Mouse (Mus musculus) spleen, embryonic (tissue): ENCODE data around the gene Myo10.

Source experiments
- CTCF ChIA-PET: fragments of 350-600 bp; sonication (Branson Sonifier 250); formaldehyde crosslinking; loops from one replicate; lab custom pipeline; 2022; lab: Charles Lee

Gene Myo10

GRCm38 (mm10) chr15:25794123-25794522 is 171.8 kb downstream of the Myo10 start:
- CTCF ChIA-PET, result interaction anchor here (0.8 kb wide), 1 partner anchor 54 kb away, joined by 4 read pairs; no protein-coding TSS in a partner anchor

DNA sequence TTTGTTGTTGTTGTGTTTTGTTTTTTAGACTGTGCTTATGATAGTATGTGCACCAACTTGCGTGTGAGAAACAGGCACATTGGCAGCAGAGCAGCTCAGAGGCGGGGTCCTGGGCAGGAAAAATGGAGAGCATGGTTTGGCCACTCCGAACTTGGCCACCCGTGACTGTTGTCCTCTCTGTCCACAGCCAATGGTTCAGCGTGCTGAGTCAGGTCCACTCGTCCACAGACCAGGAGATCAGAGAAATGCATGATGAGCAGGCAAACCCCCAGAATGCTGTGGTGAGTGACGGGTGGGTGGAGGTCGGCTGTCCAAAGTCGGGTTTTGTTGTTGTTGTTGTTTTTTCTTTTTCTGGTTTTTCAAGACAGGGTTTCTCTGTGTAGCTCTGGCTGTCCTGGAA is 173.2 kb downstream of the Myo10 start:
- CTCF ChIA-PET, result no interaction called here

GRCm38 (mm10) chr15:25796353-25796752 is 174.0 kb downstream of the Myo10 start:
- CTCF ChIA-PET, result no interaction called here

DNA sequence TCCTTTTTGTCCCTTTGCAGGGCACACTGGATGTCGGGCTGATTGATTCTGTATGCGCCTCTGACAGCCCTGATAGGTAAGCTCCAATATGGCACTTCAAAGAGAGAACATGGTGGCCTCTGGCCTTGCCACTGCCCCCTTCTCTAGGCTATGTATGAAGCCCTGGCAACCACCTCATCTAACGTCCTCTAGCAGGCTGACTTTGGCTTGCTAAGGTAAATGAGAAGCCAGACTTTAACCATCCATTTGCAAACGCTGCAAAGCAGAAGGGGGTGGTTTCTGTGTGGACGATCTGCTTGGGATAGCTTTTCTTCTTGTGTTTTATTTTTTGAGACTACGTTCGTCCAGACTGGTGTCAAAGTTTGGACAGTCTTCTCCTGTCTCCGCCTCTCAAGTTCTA is 174.9 kb downstream of the Myo10 start:
- CTCF ChIA-PET, result interaction anchor here (0.5 kb wide), 1 partner anchor 17 kb away, joined by 3 read pairs; no protein-coding TSS in a partner anchor

GRCm38 (mm10) chr15:25797888-25798287 is 175.6 kb downstream of the Myo10 start:
- CTCF ChIA-PET, result interaction anchor here (0.5 kb wide), 1 partner anchor 16 kb away, joined by 3 read pairs; no protein-coding TSS in a partner anchor

- CTCF ChIA-PET, result no interaction called here
Observed at GRCm38 (mm10) chr15:25801726-25802125, 179.4 kb downstream of the Myo10 start.

- CTCF ChIA-PET, result no interaction called here
Observed at GRCm38 (mm10) chr15:25802194-25802593, 179.9 kb downstream of the Myo10 start.

- CTCF ChIA-PET, result no interaction called here
Observed at GRCm38 (mm10) chr15:25803111-25803510, 180.8 kb downstream of the Myo10 start.

DNA sequence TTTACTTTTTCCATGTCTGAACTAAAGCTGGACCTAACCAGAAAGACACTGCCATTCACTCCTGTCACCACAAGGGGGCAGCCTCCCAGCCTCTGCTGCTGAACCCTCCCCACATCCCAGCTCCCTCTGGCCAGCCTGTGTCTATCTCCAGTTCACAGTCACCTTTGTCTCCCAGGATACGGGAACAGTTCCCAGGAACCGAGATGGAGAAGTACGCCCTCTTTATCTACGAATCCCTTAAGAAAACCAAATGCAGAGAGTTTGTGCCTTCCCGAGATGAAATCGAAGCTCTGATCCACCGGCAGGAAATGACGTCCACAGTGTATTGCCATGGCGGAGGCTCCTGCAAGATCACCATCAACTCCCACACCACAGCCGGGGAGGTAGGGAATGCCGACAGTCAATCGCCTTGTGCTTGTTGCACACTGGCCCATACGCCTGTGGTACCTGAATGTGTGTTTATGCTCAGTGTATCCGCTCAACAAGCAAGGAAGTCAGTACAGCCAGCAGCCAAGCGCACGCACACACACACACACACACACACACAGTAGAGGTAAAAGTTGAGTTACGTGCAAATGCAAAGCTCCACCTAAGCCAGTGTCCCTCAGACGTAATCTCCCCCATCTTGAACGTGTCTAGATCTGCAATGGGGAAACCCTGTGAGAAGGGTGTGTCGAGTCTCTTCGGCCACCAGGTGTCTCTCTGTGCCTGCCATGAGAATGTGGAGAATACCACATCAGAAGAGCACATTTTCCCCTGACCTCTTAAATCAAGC is 183.2 kb downstream of the Myo10 start:
- CTCF ChIA-PET, result interaction anchor here (0.7 to 1.2 kb wide), 8 partner anchors 35 to 189 kb away, joined by 3 to 4 read pairs (median 3); no protein-coding TSS in a partner anchor

- CTCF ChIA-PET, result interaction anchor here (0.7 to 1.2 kb wide), 7 partner anchors 34 to 189 kb away, joined by 3 to 4 read pairs (median 3); no protein-coding TSS in a partner anchor
Observed at GRCm38 (mm10) chr15:25806363-25806762, 184.0 kb downstream of the Myo10 start.

DNA sequence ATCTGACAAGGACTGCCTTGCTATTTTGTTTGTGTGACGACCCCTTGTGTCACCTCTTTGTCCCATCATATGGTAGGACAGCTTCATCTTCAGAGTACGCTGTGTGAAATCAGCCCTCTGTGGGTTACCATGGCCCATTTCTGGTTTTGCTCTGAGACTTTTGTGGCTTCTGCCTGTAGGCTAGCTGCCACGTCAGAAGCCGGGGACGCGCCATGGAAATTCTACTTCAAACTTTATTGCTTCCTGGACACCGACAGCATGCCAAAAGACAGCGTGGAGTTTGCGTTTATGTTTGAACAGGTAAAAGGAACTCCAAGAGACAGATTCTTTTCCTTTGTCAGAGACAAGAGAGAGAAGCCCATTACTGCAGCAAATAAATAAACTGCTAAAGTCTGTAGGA is 184.6 kb downstream of the Myo10 start:
- CTCF ChIA-PET, result interaction anchor here (0.7 to 1.2 kb wide), 4 partner anchors 53 to 188 kb away, joined by 3 read pairs; no protein-coding TSS in a partner anchor

DNA sequence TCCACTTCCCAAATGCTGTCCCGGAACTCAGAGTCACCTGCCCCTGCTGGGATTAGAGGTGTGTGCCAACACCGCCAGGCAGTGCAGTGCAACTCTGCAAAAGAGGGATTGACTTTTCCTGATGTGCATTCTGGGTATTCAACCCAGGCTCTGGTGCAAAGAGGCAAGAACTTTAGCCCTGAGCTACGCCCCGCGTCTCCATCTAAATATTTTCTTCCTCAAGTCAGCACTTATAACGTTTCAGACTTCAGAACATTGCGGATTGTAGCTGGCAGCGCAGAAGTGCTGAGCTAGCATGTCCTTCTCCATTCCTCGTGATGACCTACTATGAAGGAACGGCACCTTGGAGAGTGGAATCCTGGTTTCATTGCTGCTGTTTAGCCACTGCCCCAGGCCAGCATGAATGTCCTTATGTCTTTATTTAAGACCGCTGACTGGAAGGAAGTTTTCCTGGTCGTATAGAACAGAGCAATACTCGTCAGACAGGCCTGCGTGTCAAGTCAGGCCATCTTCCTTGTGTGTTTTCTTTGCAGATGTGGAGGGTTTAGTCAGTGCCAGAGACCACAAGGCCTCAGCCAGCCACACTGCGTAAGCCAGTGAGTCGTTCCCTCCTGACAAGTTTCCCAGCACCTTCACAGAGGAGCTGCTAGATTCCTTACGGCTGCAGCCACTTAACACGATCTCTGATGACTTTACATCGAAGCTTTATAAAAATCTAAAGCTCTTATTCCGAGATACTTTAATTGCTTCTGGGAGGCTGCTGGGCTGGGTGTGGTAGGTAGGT is 186.5 kb downstream of the Myo10 start:
- CTCF ChIA-PET, result interaction anchor here (0.6 kb wide), 2 partner anchors 79 to 110 kb away, joined by 3 to 5 read pairs; no protein-coding TSS in a partner anchor

- CTCF ChIA-PET, result interaction anchor here (0.6 kb wide), 2 partner anchors 78 to 111 kb away, joined by 3 to 5 read pairs; no protein-coding TSS in a partner anchor
Observed at GRCm38 (mm10) chr15:25809669-25810068, 187.3 kb downstream of the Myo10 start.

- CTCF ChIA-PET, result interaction anchor here (0.6 to 2.3 kb wide), 7 partner anchors 17 to 159 kb away, joined by 3 to 7 read pairs (median 3); no protein-coding TSS in a partner anchor
Observed at GRCm38 (mm10) chr15:25811834-25812250, 189.5 kb downstream of the Myo10 start.

DNA sequence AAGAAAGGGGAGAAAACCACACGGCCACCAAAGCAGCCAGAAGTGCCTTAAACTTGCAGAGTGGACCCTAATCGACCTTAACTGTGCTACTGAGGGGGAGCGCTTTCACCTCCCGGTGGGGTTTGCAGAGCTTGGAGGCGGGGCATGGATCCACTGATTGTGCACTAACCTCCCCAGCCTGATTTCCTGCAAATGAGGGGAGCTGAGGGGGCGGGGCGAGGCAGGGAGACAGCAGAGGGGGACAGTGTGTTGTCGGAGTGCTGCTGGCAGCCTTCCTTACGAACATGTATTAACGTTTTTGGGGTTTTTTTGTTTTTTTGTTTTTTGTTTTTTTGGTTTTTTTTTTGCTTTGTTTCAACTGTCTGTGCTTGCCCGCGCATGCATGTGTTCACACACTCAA is 190.2 kb downstream of the Myo10 start:
- CTCF ChIA-PET, result interaction anchor here (0.6 to 2.3 kb wide), 5 partner anchors 16 to 158 kb away, joined by 3 to 7 read pairs (median 3); no protein-coding TSS in a partner anchor

- CTCF ChIA-PET, result interaction anchor here (0.6 to 1.1 kb wide), 2 partner anchors 17 to 94 kb away, joined by 3 read pairs; no protein-coding TSS in a partner anchor
Observed at GRCm38 (mm10) chr15:25814535-25814934, 192.2 kb downstream of the Myo10 start.

GRCm38 (mm10) chr15:25817191-25817590 is 194.9 kb downstream of the Myo10 start:
- CTCF ChIA-PET, result interaction anchor here (0.7 to 1.3 kb wide), 3 partner anchors 11 to 38 kb away, joined by 3 to 9 read pairs (median 4); no protein-coding TSS in a partner anchor

- CTCF ChIA-PET, result no interaction called here
Observed at GRCm38 (mm10) chr15:25821981-25822380, 199.7 kb downstream of the Myo10 start.

GRCm38 (mm10) chr15:25822656-25823055 is 200.3 kb downstream of the Myo10 start:
- CTCF ChIA-PET, result no interaction called here

DNA sequence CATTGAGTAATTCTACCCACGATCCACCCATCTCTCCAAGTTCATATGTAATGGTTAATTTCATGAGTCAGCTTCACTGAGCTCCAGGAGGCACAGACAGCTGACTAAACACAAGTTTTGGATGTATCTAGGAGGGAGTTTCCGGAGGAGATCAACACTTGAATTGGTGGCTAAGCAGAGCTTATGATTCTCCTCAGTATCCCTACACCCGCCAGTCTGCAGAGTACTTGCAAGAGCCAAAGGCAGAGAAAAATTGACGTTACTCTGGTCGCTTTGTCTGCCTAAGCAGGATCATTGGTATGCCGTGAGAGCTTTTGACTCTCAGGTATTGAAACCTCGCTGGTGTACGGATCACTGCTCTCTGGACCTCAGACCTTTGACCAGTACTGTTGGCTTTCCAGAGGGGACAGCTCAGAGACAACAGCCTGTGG is 204.2 kb downstream of the Myo10 start:
- CTCF ChIA-PET, result interaction anchor here (0.5 to 0.6 kb wide), 2 partner anchors 36 to 556 kb away, joined by 6 read pairs; no protein-coding TSS in a partner anchor

DNA sequence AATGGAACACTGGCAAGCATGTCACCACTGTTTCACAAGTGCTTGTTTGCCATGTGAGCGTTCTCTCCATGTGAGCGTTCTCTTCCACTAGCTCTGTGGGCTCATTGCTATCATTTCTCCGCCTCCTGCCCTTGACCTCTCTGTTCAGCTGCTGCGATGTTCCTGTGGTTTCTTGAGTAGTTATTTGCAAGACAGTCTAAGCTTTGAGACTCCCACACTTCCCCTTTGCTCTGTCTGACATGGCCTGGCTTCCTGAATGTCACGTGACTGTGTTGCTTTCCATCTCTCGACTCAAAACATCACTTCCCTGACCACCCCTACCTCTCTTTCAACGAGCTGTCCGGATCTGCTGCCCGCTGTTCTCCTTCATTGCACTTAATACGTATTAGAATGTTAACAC is 206.1 kb downstream of the Myo10 start:
- CTCF ChIA-PET, result interaction anchor here (1.6 to 2.5 kb wide), 3 partner anchors 11 to 17 kb away, joined by 4 to 7 read pairs (median 4); no protein-coding TSS in a partner anchor
